Mouse (Mus musculus) neural tube, embryonic 15.5 days (tissue): ENCODE data around the gene Snx1. TPM values are rescaled to one million over a fixed set of nuclear protein-coding genes. Genes with fewer than 3 reads are reported as not detected.
A peak's percentile ranks its signal among the peaks of the same experiment; 100 is the strongest.

ENCODE experiments used
- ATAC-seq: fragments of 200-750 bp; cut with Nextera tagmentation; 2 replicates; pipeline ENCODE4 v1.8.0; 2017; ENCODE audit warnings: mild to moderate bottlenecking, moderate TSS enrichment, moderate library complexity; ENCODE audit not compliant: low FRiP score
- H3K27ac ChIP-seq: fragments of 300-500 bp; sonication (generic); replicated peaks from 2 replicates; pipeline ENCODE4 v1.5.1; 2015; ENCODE audit warnings: mild to moderate bottlenecking, inconsistent platforms
- H3K27me3 ChIP-seq: fragments of 300-500 bp; sonication (generic); replicated peaks from 2 replicates; pipeline ENCODE4 v1.6.1; 2015; ENCODE audit warnings: inconsistent platforms
- H3K36me3 ChIP-seq: fragments of 300-500 bp; sonication (generic); 2 replicates; pipeline ENCODE4 v1.6.1; 2015; ENCODE audit warnings: inconsistent platforms
- H3K4me1 ChIP-seq: fragments of 300-500 bp; sonication (generic); 2 replicates; pipeline ENCODE4 v1.6.1; 2015; ENCODE audit warnings: inconsistent platforms
- H3K4me2 ChIP-seq: fragments of 300-500 bp; sonication (generic); 2 replicates; pipeline ENCODE4 v1.6.1; 2015; ENCODE audit warnings: inconsistent platforms, mild to moderate bottlenecking, moderate library complexity
- H3K4me3 ChIP-seq: fragments of 300-500 bp; sonication (generic); replicated peaks from 2 replicates; pipeline ENCODE4 v1.5.1; 2015; ENCODE audit warnings: mild to moderate bottlenecking, inconsistent platforms
- H3K9ac ChIP-seq: fragments of 300-500 bp; sonication (generic); replicated peaks from 2 replicates; pipeline ENCODE4 v1.6.1; 2015; ENCODE audit warnings: mild to moderate bottlenecking, inconsistent platforms
- H3K9me3 ChIP-seq: fragments of 300-500 bp; sonication (generic); replicated peaks from 2 replicates; pipeline ENCODE4 v1.6.1; 2016; ENCODE audit warnings: inconsistent platforms
- WGBS: fragments of 180-500 bp; shearing (Covaris S2); methylation state at CpG from one replicate; pipeline ENCODE4 v1.1.7; 2015; ENCODE audit warnings: mixed read lengths; 5-methylcytosine and 5-hydroxymethylcytosine counted together
- polyA plus RNA-seq: library from polyadenylated mRNA; unstranded; fragments of >200 nt; fragmentation: Nextera tagmentation; extraction: Ambion mirVana; gene quantifications from 2 replicates; pipeline ENCODE4 v1.2.1, GENCODE M21; 2015

Snx1 gene
- polyA plus RNA-seq, 1 experiment from 2014 or later, result 70.4 TPM

GRCm38 (mm10) chr9:66063446-66063845 is 62.9 kb downstream of the Snx1 start:
- no peak overlapping the region for H3K27ac ChIP-seq
- no peak overlapping the region for H3K4me3 ChIP-seq
- peaks cover 45% of the 10 kb centered on the region for H3K36me3 ChIP-seq
- no peak overlapping the region for H3K9ac ChIP-seq
- ATAC-seq, result no peak
- H3K4me1 ChIP-seq, result peaks cover 21% of the 10 kb centered on the region
- H3K27me3 ChIP-seq, result peaks cover 21% of the 10 kb centered on the region
- WGBS, result 95% methylated on average over 3 of the region's 3 CpGs
- no peaks in the 10 kb centered on the region for H3K9me3 ChIP-seq
- no peak overlapping the region for H3K4me2 ChIP-seq

- peak overlapping the region; percentile 63 for H3K4me2 ChIP-seq
- H3K4me3 ChIP-seq, result peak overlapping the region; percentile 5; the same call in 1 of the 2 replicates
- peaks cover 39% of the 10 kb centered on the region for H3K36me3 ChIP-seq
- no peaks in the 10 kb centered on the region for H3K9me3 ChIP-seq
- no peak overlapping the region for H3K27ac ChIP-seq
- H3K9ac ChIP-seq, result no peak overlapping the region; the same call in 1 of the 2 replicates
- WGBS, result 74% methylated on average over 3 of the region's 3 CpGs
- no peak for ATAC-seq
- peaks cover 3% of the 10 kb centered on the region; the same call in 1 of the 2 replicates for H3K27me3 ChIP-seq
- peaks cover 21% of the 10 kb centered on the region for H3K4me1 ChIP-seq
Measured at GRCm38 (mm10) chr9:66061656-66062055, 64.7 kb downstream of the Snx1 start.

- H3K4me1 ChIP-seq, result peaks cover 21% of the 10 kb centered on the region
- no peaks in the 10 kb centered on the region for H3K27me3 ChIP-seq
- peak overlapping the region; percentile 72 for H3K4me3 ChIP-seq
- peaks cover 32% of the 10 kb centered on the region for H3K36me3 ChIP-seq
- peak overlapping the region; percentile 89 for H3K9ac ChIP-seq
- H3K4me2 ChIP-seq, result peak overlapping the region; percentile 63
- H3K27ac ChIP-seq, result no peak overlapping the region
- 20% methylated on average over 4 of the region's 4 CpGs for WGBS
- no peak for ATAC-seq
- H3K9me3 ChIP-seq, result no peaks in the 10 kb centered on the region
Measured at GRCm38 (mm10) chr9:66060986-66061385, 65.4 kb downstream of the Snx1 start.

- Histone ChIP-seq H3K9me3 (no peaks in the 10 kb centered on the region), H3K4me3 (peak overlapping the region; percentile 72), H3K27ac (peak overlapping the region; percentile 87), H3K4me1 (peaks cover 21% of the 10 kb centered on the region), H3K36me3 (peaks cover 25% of the 10 kb centered on the region), H3K27me3 (no peaks in the 10 kb centered on the region), H3K9ac (peak overlapping the region; percentile 89), H3K4me2 (peak overlapping the region; percentile 63)
- whole genome bisulfite sequencing, result under 1% methylated on average over 20 of the region's 20 CpGs
- ATAC-seq, result peak; percentile 87
Measured at GRCm38 (mm10) chr9:66060308-66060647, 66.1 kb downstream of the Snx1 start.

GRCm38 (mm10) chr9:66059583-66060307 is 66.6 kb downstream of the Snx1 start, which contains the start of gene Ppib:
Ppib (plus strand) TSS chr9:66060222.
- peak within 1 kb of the TSS; percentile 87 for H3K27ac ChIP-seq
- under 1% methylated on average over 51 of the region's 51 CpGs for WGBS
- H3K27me3 ChIP-seq, result no peaks in the 10 kb centered on the region
- peak; percentile 97 for ATAC-seq
- peak within 1 kb of the TSS; percentile 89 for H3K9ac ChIP-seq
- peaks cover 21% of the 10 kb centered on the region for H3K4me1 ChIP-seq
- H3K4me3 ChIP-seq, result peak within 1 kb of the TSS; percentile 72
- H3K9me3 ChIP-seq, result no peaks in the 10 kb centered on the region
- H3K4me2 ChIP-seq, result peak within 1 kb of the TSS; percentile 63
- H3K36me3 ChIP-seq, result peaks cover 22% of the 10 kb centered on the region

- Histone ChIP-seq H3K9ac (no peak overlapping the region), H3K4me2 (no peak overlapping the region), H3K27me3 (no peaks in the 10 kb centered on the region), H3K4me1 (peaks cover 5% of the 10 kb centered on the region; the same call in 1 of the 2 replicates), H3K36me3 (no peaks in the 10 kb centered on the region), H3K27ac (no peak overlapping the region), H3K9me3 (no peaks in the 10 kb centered on the region), H3K4me3 (no peak overlapping the region)
- no peak for ATAC-seq
- 52% methylated on average over 1 of the region's 1 CpGs for WGBS
Measured at GRCm38 (mm10) chr9:66053620-66054019, 72.8 kb downstream of the Snx1 start.

GRCm38 (mm10) chr9:66052731-66053130 is 73.7 kb downstream of the Snx1 start:
- Histone ChIP-seq H3K27me3 (no peaks in the 10 kb centered on the region), H3K4me2 (no peak overlapping the region), H3K9ac (no peak overlapping the region), H3K36me3 (no peaks in the 10 kb centered on the region), H3K4me1 (peaks cover 5% of the 10 kb centered on the region; the same call in 1 of the 2 replicates), H3K9me3 (no peaks in the 10 kb centered on the region), H3K27ac (no peak overlapping the region), H3K4me3 (no peak overlapping the region)
- 97% methylated on average over 1 of the region's 1 CpGs for WGBS
- no peak for ATAC-seq

GRCm38 (mm10) chr9:66051493-66051892 is 74.9 kb downstream of the Snx1 start:
- H3K9ac ChIP-seq, result no peak overlapping the region
- H3K4me1 ChIP-seq, result peaks cover 5% of the 10 kb centered on the region; the same call in 1 of the 2 replicates
- H3K27ac ChIP-seq, result no peak overlapping the region
- no peak for ATAC-seq
- H3K4me3 ChIP-seq, result no peak overlapping the region
- H3K9me3 ChIP-seq, result no peaks in the 10 kb centered on the region
- no peaks in the 10 kb centered on the region for H3K27me3 ChIP-seq
- 75% methylated on average over 4 of the region's 4 CpGs for WGBS
- H3K36me3 ChIP-seq, result no peaks in the 10 kb centered on the region
- H3K4me2 ChIP-seq, result no peak overlapping the region

GRCm38 (mm10) chr9:66049931-66050601 is 76.3 kb downstream of the Snx1 start:
- ATAC-seq, result no peak

GRCm38 (mm10) chr9:66043241-66043640 is 83.1 kb downstream of the Snx1 start:
- Histone ChIP-seq H3K9ac (no peak overlapping the region), H3K36me3 (peaks cover 19% of the 10 kb centered on the region), H3K27me3 (no peaks in the 10 kb centered on the region), H3K4me2 (no peak overlapping the region), H3K27ac (no peak overlapping the region), H3K4me3 (no peak overlapping the region), H3K9me3 (no peaks in the 10 kb centered on the region), H3K4me1 (no peaks in the 10 kb centered on the region)
- WGBS, result over 99% methylated on average over 3 of the region's 3 CpGs
- no peak for ATAC-seq

More at GRCm38 (mm10) chr9:66049931-66050601, 76.3 kb downstream of the Snx1 start:
- Histone ChIP-seq H3K27ac (no peak overlapping the region), H3K9me3 (no peaks in the 10 kb centered on the region), H3K36me3 (no peaks in the 10 kb centered on the region), H3K4me2 (no peak overlapping the region), H3K9ac (no peak overlapping the region), H3K4me1 (peaks cover 5% of the 10 kb centered on the region; the same call in 1 of the 2 replicates), H3K27me3 (no peaks in the 10 kb centered on the region), H3K4me3 (no peak overlapping the region)
- 65% methylated on average over 6 of the region's 6 CpGs for WGBS

GRCm38 (mm10) chr9:66042331-66042730 is 84.1 kb downstream of the Snx1 start:
- Histone ChIP-seq H3K9me3 (no peaks in the 10 kb centered on the region), H3K9ac (no peak overlapping the region), H3K4me3 (no peak overlapping the region), H3K36me3 (peaks cover 22% of the 10 kb centered on the region), H3K4me2 (no peak overlapping the region), H3K27me3 (no peaks in the 10 kb centered on the region), H3K4me1 (no peaks in the 10 kb centered on the region), H3K27ac (no peak overlapping the region)
- 90% methylated on average over 4 of the region's 4 CpGs for WGBS
- no peak for ATAC-seq

GRCm38 (mm10) chr9:66040801-66041200 is 85.6 kb downstream of the Snx1 start:
- H3K4me3 ChIP-seq, result no peak overlapping the region
- H3K9ac ChIP-seq, result no peak overlapping the region
- no peak overlapping the region for H3K27ac ChIP-seq
- WGBS, result 92% methylated on average over 3 of the region's 3 CpGs
- H3K27me3 ChIP-seq, result no peaks in the 10 kb centered on the region
- no peak overlapping the region for H3K4me2 ChIP-seq
- no peak for ATAC-seq
- peaks cover 28% of the 10 kb centered on the region for H3K36me3 ChIP-seq
- no peaks in the 10 kb centered on the region for H3K4me1 ChIP-seq
- H3K9me3 ChIP-seq, result no peaks in the 10 kb centered on the region
